In the genomic region with DNA sequence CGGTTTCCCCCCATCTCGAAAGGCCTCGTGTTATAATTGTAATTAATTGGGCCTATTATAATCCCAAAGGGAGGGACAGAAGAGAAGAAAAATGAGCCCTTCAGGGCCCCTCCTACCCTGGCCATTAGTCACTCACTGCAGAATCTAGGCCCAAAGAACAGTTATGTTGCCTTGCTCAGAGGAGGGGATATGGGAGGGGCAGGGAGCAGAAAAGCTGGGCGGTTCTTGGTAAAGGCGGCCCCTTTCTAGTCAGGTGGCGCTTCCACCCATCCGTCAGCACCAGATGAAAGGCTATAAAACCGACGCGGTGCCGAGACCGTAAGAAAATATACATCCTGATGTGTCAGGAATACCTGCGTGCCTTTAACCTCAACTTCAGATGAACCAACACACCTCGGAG, we compare ENCODE assay signal across 16 mouse cellular contexts.
A peak's percentile ranks its signal among the peaks of the same experiment; 100 is the strongest.
DNase-seq lines count a peak whose midpoint lies in the region; ATAC-seq and TF ChIP-seq lines count a peak whose summit lies in the region.
"Had no signal": no experiment of that assay in that cellular context is flagged by ENCODE, and none has a peak within 500 bp of the region (broad histone marks: within the 10 kb centered on the region; RNA-seq: fewer than 3 reads in every experiment).

No protein-coding gene starts in this region.

- TF ChIP-seq CTCF in gastrocnemius, adult 2 months (IDR thresholded peaks at IDR 0.05) = no peak
- TF ChIP-seq CTCF in heart, adult 2 months (IDR thresholded peaks at IDR 0.05) = no peak

- H3K27me3 ChIP-seq in hindbrain, embryonic 13.5 days = 0 out of 2 replicates have a peak, but pooled peaks cover 5% of the 10 kb centered on the region
- H3K27me3 ChIP-seq in limb, embryonic 14.5 days (ENCODE audit: control insufficient read depth, insufficient read depth, low read length) = no peaks in the 10 kb centered on the region; the same call in 1 of the 2 replicates
- no peaks in the 10 kb centered on the region for H3K27me3 ChIP-seq in heart, adult 2 months (ENCODE audit: control insufficient read depth, insufficient read depth, low read length)
- H3K27me3 ChIP-seq: embryonic facial prominence, embryonic 15.5 days; liver, embryonic 13.5 days had no signal

- TF ChIP-seq EP300 in heart, adult 2 months (IDR thresholded peaks at IDR 0.05; ENCODE audit: insufficient read depth, low read depth, low read length) = no peak

- no peaks in the 10 kb centered on the region for H3K79me2 ChIP-seq in heart, adult 2 months (replicated peaks; ENCODE audit: control insufficient read depth, insufficient read depth, low read length)

- DNase-seq in gastrocnemius, adult 2 months = no peak
- no peak for DNase-seq in gastrocnemius, postnatal 25 days
- DNase-seq in CD4-positive helper T cell, adult 2 months (ENCODE audit: low read depth, low spot score) = peak; percentile 46
- peak; percentile 56 for DNase-seq in limb, embryonic 14.5 days (ENCODE audit: low spot score)
- no peak for DNase-seq in lung, postnatal 14 days
- no peak for DNase-seq in c-Kit-positive CD71-positive TER-119-positive erythroid progenitor cells, embryonic 14.5 days (ENCODE audit: low spot score)
- DNase-seq in heart, adult 2 months = no peak
- DNase-seq: adrenal gland, adult 2 months; cerebellum, adult 11 months; liver, embryonic 13.5 days; spleen, adult 18-20 months; thymus, postnatal 25 days had no signal

- no peak for TF ChIP-seq POLR2A in limb, embryonic 14.5 days (IDR thresholded peaks at IDR 0.05; ENCODE audit: borderline replicate concordance, extremely low read depth, insufficient read depth, insufficient read length)
- no peak for TF ChIP-seq POLR2A in heart, adult 2 months (IDR thresholded peaks at IDR 0.05; ENCODE audit: insufficient read depth, low read depth, low read length)

- peak overlapping the region; percentile 26 for H3K4me2 ChIP-seq in hindbrain, embryonic 13.5 days
- peak overlapping the region; percentile 35 for H3K4me2 ChIP-seq in limb, embryonic 14.5 days (replicated peaks; ENCODE audit: low read depth, low read length, severe bottlenecking)
- H3K4me2 ChIP-seq: heart, embryonic 15.5 days; liver, embryonic 13.5 days had no signal

- no peaks in the 10 kb centered on the region for H3K9me3 ChIP-seq in hindbrain, embryonic 13.5 days
- no peaks in the 10 kb centered on the region for H3K9me3 ChIP-seq in limb, embryonic 14.5 days (ENCODE audit: control insufficient read depth, low read length)
- H3K9me3 ChIP-seq: embryonic facial prominence, embryonic 15.5 days; heart, embryonic 15.5 days; liver, embryonic 13.5 days had no signal

- intact Hi-C loops in gastrocnemius, adult 2 months (cut with DNase I) = loop anchor here (5.0 kb wide), 1 partner anchor 69 kb away; no protein-coding TSS in a partner anchor
- intact Hi-C loops in heart, adult 2 months (cut with DNase I) = no loop called here

- H3K9ac ChIP-seq in hindbrain, embryonic 13.5 days = 0 out of 2 replicates have a peak overlapping the region, but pooled peaks have one; percentile 16
- H3K9ac ChIP-seq in limb, embryonic 14.5 days (ENCODE audit: low read depth, low read length, severe bottlenecking) = no peak overlapping the region
- H3K9ac ChIP-seq in heart, adult 2 months (ENCODE audit: low read depth, low read length) = no peak overlapping the region
- H3K9ac ChIP-seq: embryonic facial prominence, embryonic 15.5 days; heart, embryonic 15.5 days; liver, embryonic 13.5 days had no signal

- 53% methylated on average over 14 of the region's 14 CpGs for WGBS in hindbrain, embryonic 13.5 days
- WGBS in limb, embryonic 14.5 days = 15% methylated on average over 14 of the region's 14 CpGs
- WGBS in heart, adult 2 months = 88% methylated on average over 14 of the region's 14 CpGs

- peaks cover 47% of the 10 kb centered on the region for H3K4me1 ChIP-seq in hindbrain, embryonic 13.5 days (replicated peaks)
- peaks cover 16% of the 10 kb centered on the region for H3K4me1 ChIP-seq in limb, embryonic 14.5 days (ENCODE audit: control insufficient read depth, insufficient read depth, low read length)
- no peaks in the 10 kb centered on the region for H3K4me1 ChIP-seq in heart, adult 2 months (ENCODE audit: control insufficient read depth, insufficient read depth, low read length)
- H3K4me1 ChIP-seq: heart, embryonic 15.5 days; liver, embryonic 13.5 days had no signal

- peak overlapping the region; percentile 30; the same call in 1 of the 2 replicates for H3K4me3 ChIP-seq in gastrocnemius, adult 2 months
- no peak overlapping the region for H3K4me3 ChIP-seq in hindbrain, embryonic 13.5 days
- H3K4me3 ChIP-seq in limb, embryonic 14.5 days (replicated peaks; ENCODE audit: low read length) = no peak overlapping the region
- no peak overlapping the region for H3K4me3 ChIP-seq in heart, adult 2 months
- H3K4me3 ChIP-seq: embryonic facial prominence, embryonic 15.5 days; heart, embryonic 15.5 days; liver, embryonic 13.5 days had no signal

- peak overlapping the region; percentile 65 for H3K27ac ChIP-seq in gastrocnemius, adult 2 months
- H3K27ac ChIP-seq in hindbrain, embryonic 13.5 days = peak overlapping the region; percentile 79
- H3K27ac ChIP-seq in limb, embryonic 14.5 days (replicated peaks; ENCODE audit: low read depth, low read length) = no peak overlapping the region
- no peak overlapping the region for H3K27ac ChIP-seq in heart, adult 2 months
- H3K27ac ChIP-seq: heart, embryonic 15.5 days; liver, embryonic 13.5 days; macrophage had no signal

- ATAC-seq in hindbrain, embryonic 13.5 days (ENCODE audit: low FRiP score) = no peak
- ATAC-seq in limb, embryonic 14.5 days (ENCODE audit: low FRiP score, low read depth) = peak; percentile 66; the same call in 1 of the 2 replicates

- H3K36me3 ChIP-seq in hindbrain, embryonic 13.5 days = no peaks in the 10 kb centered on the region
- H3K36me3 ChIP-seq in limb, embryonic 14.5 days (ENCODE audit: control insufficient read depth, insufficient read depth, low read length) = no peaks in the 10 kb centered on the region
- no peaks in the 10 kb centered on the region for H3K36me3 ChIP-seq in heart, adult 2 months (ENCODE audit: control insufficient read depth, insufficient read depth, low read length)
- H3K36me3 ChIP-seq: embryonic facial prominence, embryonic 15.5 days; heart, embryonic 15.5 days; liver, embryonic 13.5 days had no signal

Comparison
In these comparisons a context has a peak if more than half of its experiments do, and no peak if none do; other contexts are left out.
1. DNase-seq: peak in CD4-positive helper T cell, adult 2 months (single experiment) and limb, embryonic 14.5 days (single experiment); none in gastrocnemius, adult 2 months (single experiment), gastrocnemius, postnatal 25 days (single experiment), lung, postnatal 14 days (single experiment), c-Kit-positive CD71-positive TER-119-positive erythroid progenitor cells, embryonic 14.5 days (single experiment) and heart, adult 2 months (0 of 2).
2. H3K27ac ChIP-seq: peak in gastrocnemius, adult 2 months (single experiment) and hindbrain, embryonic 13.5 days (single experiment); none in limb, embryonic 14.5 days (single experiment) and heart, adult 2 months (single experiment).